Mouse (Mus musculus): Measurements from ENCODE around the gene Slco6c1.

DNA sequence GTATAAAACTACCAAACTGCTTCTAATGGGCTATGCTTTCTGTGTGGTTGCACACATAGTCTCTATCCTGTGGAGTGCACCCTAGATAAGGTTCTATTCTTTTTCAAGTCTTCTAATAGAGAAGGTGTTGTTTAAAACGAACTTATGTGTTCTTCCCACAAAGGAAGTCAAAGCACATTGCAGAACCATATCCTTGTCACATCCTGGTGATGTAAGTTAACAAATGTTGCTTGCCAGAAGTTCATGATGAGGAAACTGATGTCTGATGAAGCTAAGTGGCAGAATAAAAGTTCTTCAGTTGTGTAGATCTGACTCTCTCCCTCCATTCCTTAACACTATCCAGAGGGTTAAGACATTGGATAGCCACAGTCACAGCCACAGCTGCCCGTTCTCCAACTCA is 90.1 kb downstream of the Slco6c1 start:
- TF ChIP-seq CTCF (IDR thresholded peaks at IDR 0.05; ENCODE audit: extremely low read depth, insufficient read length, insufficient replicate concordance, low read depth, low read length), result no peak
- TF ChIP-seq POLR2A (IDR thresholded peaks at IDR 0.05; ENCODE audit: low read depth, low read length), result no peak

Measured in small intestine, adult 2 months (tissue).